Mouse (Mus musculus) intestine, embryonic 14.5 days (tissue): ENCODE measurements at regions not wholly inside any gene's neighbourhood (a gene's known extent, or its start where the extent isn't known, plus 50 kb on each side); places are given as distances from the start of the nearest gene placed in this dataset.

ENCODE experiments used
- ATAC-seq: fragments of 200-750 bp; cut with Nextera tagmentation; replicated peaks from 2 replicates; pipeline ENCODE4 v1.8.0; 2017; ENCODE audit warnings: low read depth, moderate number of reproducible peaks, moderate TSS enrichment, moderate library complexity; ENCODE audit not compliant: low FRiP score, low TSS enrichment
- DNase-seq: peaks from one replicate; pipeline ENCODE4 v3.0.0-alpha.2; 2018; ENCODE audit warnings: low spot score
- H3K27ac ChIP-seq: fragments of 300-500 bp; sonication (generic); 2 replicates; pipeline ENCODE4 v1.5.1; 2014; ENCODE audit warnings: low read depth, mild to moderate bottlenecking, control low read depth
- H3K27me3 ChIP-seq: fragments of 300-500 bp; sonication (generic); replicated peaks from 2 replicates; pipeline ENCODE4 v1.6.1; 2014; ENCODE audit warnings: low read length, control low read depth; ENCODE audit not compliant: control insufficient read depth, insufficient read depth
- H3K36me3 ChIP-seq: fragments of 300-500 bp; sonication (generic); 2 replicates; pipeline ENCODE4 v1.6.1; 2014; ENCODE audit warnings: low read length, control low read depth; ENCODE audit not compliant: control insufficient read depth, insufficient read depth
- H3K4me1 ChIP-seq: fragments of 300-500 bp; sonication (generic); replicated peaks from 2 replicates; pipeline ENCODE4 v1.6.1; 2014; ENCODE audit warnings: low read length, control low read depth, mixed read lengths; ENCODE audit not compliant: control insufficient read depth, insufficient read depth
- H3K4me2 ChIP-seq: fragments of 300-500 bp; sonication (generic); 2 replicates; pipeline ENCODE4 v1.6.1; 2014; ENCODE audit warnings: low read length
- H3K4me3 ChIP-seq: fragments of 300-500 bp; sonication (generic); 2 replicates; pipeline ENCODE4 v1.5.1; 2014; ENCODE audit warnings: low read depth, low read length, control low read depth, mixed read lengths
- H3K9ac ChIP-seq: fragments of 300-500 bp; sonication (generic); 2 replicates; pipeline ENCODE4 v1.6.1; 2014; ENCODE audit warnings: mild to moderate bottlenecking, low read length
- H3K9me3 ChIP-seq: fragments of 300-500 bp; sonication (generic); 2 replicates; pipeline ENCODE4 v1.6.1; 2016; ENCODE audit warnings: low read length, control low read depth; ENCODE audit not compliant: control insufficient read depth
- WGBS: fragments of 180-500 bp; shearing (Covaris S2); extraction: QIAGEN DNeasy Blood & Tissue Kit; methylation state at CpG from one replicate; pipeline ENCODE4 v1.1.7; 2014; 5-methylcytosine and 5-hydroxymethylcytosine counted together

DNA sequence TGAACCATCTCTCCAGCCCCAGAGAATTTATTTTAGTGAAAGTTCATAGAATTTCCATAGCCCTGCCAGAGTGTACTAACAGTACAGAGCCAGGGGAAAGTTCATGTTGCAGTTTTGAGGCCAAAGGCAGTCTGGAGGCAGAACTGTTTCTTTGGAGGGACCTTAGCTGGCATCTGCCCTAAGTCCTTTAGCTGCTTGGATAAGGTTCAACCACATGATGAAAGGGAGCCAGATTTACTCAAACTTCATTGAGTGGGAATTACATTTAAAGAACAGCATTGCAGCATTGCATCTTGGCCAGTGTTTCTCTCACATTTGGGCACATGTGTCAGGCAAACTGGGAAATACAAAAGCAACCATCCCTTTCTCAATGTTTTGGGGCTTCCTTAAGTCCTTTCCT is 584.3 kb upstream of the Lcorl start:
- Histone ChIP-seq H3K27me3 (no peaks in the 10 kb centered on the region), H3K36me3 (no peaks in the 10 kb centered on the region), H3K4me3 (no peak overlapping the region), H3K4me2 (no peak overlapping the region), H3K27ac (no peak overlapping the region), H3K4me1 (0 out of 2 replicates have a peak, but pooled peaks cover 9% of the 10 kb centered on the region), H3K9me3 (no peaks in the 10 kb centered on the region), H3K9ac (no peak overlapping the region)
- no peak for ATAC-seq
- DNase-seq, result no peak

GRCm38 (mm10) chr5:46431644-46432367 is 574.4 kb upstream of the Lcorl start:
- WGBS, result 77% methylated on average over 3 of the region's 3 CpGs
- ATAC-seq (no peak), DNase-seq (no peak)
- Histone ChIP-seq H3K4me1 (no peaks in the 10 kb centered on the region), H3K4me2 (no peak overlapping the region), H3K36me3 (no peaks in the 10 kb centered on the region), H3K9ac (no peak overlapping the region), H3K27ac (no peak overlapping the region), H3K9me3 (no peaks in the 10 kb centered on the region), H3K4me3 (no peak overlapping the region), H3K27me3 (no peaks in the 10 kb centered on the region)

- no peak for ATAC-seq
- 84% methylated on average over 3 of the region's 3 CpGs for WGBS
- H3K9ac ChIP-seq, result no peak overlapping the region
These were observed 565.3 kb upstream of the Lcorl start for GRCm38 (mm10) chr5:46422738-46423137.

GRCm38 (mm10) chr5:46406969-46407368 is 549.6 kb upstream of the Lcorl start:
- Histone ChIP-seq H3K4me3 (no peak overlapping the region), H3K27ac (no peak overlapping the region), H3K36me3 (no peaks in the 10 kb centered on the region), H3K27me3 (no peaks in the 10 kb centered on the region), H3K4me2 (no peak overlapping the region), H3K9me3 (no peaks in the 10 kb centered on the region), H3K9ac (no peak overlapping the region), H3K4me1 (no peaks in the 10 kb centered on the region)
- no peak for ATAC-seq
- DNase-seq, result no peak
- 55% methylated on average over 2 of the region's 2 CpGs for WGBS

More at GRCm38 (mm10) chr5:46422738-46423137, 565.3 kb upstream of the Lcorl start:
- H3K9me3 ChIP-seq, result no peaks in the 10 kb centered on the region
- H3K4me3 ChIP-seq, result no peak overlapping the region
- H3K4me2 ChIP-seq, result no peak overlapping the region
- H3K27me3 ChIP-seq, result no peaks in the 10 kb centered on the region
- H3K27ac ChIP-seq, result no peak overlapping the region
- DNase-seq, result no peak
- H3K36me3 ChIP-seq, result no peaks in the 10 kb centered on the region
- H3K4me1 ChIP-seq, result no peaks in the 10 kb centered on the region

GRCm38 (mm10) chr5:46406404-46406803 is 549.0 kb upstream of the Lcorl start:
- Histone ChIP-seq H3K27ac (no peak overlapping the region), H3K36me3 (no peaks in the 10 kb centered on the region), H3K4me3 (no peak overlapping the region), H3K27me3 (no peaks in the 10 kb centered on the region), H3K4me2 (no peak overlapping the region), H3K4me1 (no peaks in the 10 kb centered on the region), H3K9ac (no peak overlapping the region), H3K9me3 (no peaks in the 10 kb centered on the region)
- 37% methylated on average over 3 of the region's 3 CpGs for WGBS
- no peak for DNase-seq
- ATAC-seq, result no peak

DNA sequence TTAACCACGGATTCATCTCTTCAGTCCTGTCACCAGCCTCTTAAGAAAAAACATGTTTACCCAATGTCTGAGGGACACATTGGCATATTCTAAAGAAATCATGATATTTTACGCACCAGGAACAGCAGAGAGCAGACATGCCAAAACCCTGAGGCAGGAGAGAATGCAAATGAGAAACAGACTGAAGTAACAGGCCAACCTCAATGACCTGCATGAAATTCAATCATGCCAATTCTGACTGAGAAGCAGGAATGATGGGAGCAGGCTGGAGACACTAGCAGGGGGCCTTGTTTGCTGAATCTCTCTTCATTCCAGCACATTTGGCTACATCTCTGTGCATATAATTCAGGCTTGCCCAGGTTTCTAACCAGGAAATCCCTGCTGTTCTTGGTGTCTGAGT is 529.2 kb upstream of the Lcorl start:
- no peaks in the 10 kb centered on the region for H3K9me3 ChIP-seq
- WGBS, result 65% methylated on average over 2 of the region's 2 CpGs
- H3K9ac ChIP-seq, result no peak overlapping the region
- DNase-seq (no peak), ATAC-seq (no peak)
- no peak overlapping the region for H3K4me3 ChIP-seq
- no peaks in the 10 kb centered on the region for H3K36me3 ChIP-seq
- no peak overlapping the region for H3K4me2 ChIP-seq
- no peak overlapping the region for H3K27ac ChIP-seq
- H3K27me3 ChIP-seq, result no peaks in the 10 kb centered on the region
- H3K4me1 ChIP-seq, result no peaks in the 10 kb centered on the region

GRCm38 (mm10) chr5:46367328-46367727 is 509.9 kb upstream of the Lcorl start:
- no peaks in the 10 kb centered on the region for H3K36me3 ChIP-seq
- H3K4me1 ChIP-seq, result no peaks in the 10 kb centered on the region
- H3K27ac ChIP-seq, result no peak overlapping the region
- H3K4me3 ChIP-seq, result no peak overlapping the region
- 58% methylated on average over 1 of the region's 1 CpGs for WGBS
- no peak for ATAC-seq
- H3K27me3 ChIP-seq, result no peaks in the 10 kb centered on the region
- no peak overlapping the region for H3K4me2 ChIP-seq
- no peak for DNase-seq
- H3K9ac ChIP-seq, result no peak overlapping the region
- H3K9me3 ChIP-seq, result no peaks in the 10 kb centered on the region

DNA sequence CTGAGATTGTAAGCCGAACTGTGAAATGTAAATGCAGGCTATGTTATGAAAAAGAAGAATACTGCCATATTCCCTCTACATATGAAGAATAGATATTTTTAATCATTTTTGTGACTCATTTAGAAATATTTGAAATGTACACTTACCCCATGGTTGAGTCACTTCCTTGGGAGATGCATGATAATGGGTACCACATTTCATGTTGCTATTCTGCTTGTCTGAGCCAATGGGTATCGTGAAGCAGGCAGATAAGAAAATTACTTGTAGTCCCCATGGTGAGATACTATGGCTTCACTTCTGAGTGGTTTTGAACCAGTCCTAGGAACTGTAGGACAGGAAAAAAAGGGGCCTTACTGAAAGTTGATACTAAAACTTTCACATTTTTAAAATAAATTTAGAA is 506.2 kb upstream of the Lcorl start:
- Histone ChIP-seq H3K27ac (no peak overlapping the region), H3K4me2 (no peak overlapping the region), H3K9me3 (no peaks in the 10 kb centered on the region), H3K27me3 (no peaks in the 10 kb centered on the region), H3K4me3 (no peak overlapping the region), H3K36me3 (no peaks in the 10 kb centered on the region), H3K9ac (no peak overlapping the region), H3K4me1 (no peaks in the 10 kb centered on the region)
- DNase-seq (no peak), ATAC-seq (no peak)
- 88% methylated on average over 2 of the region's 2 CpGs for WGBS

DNA sequence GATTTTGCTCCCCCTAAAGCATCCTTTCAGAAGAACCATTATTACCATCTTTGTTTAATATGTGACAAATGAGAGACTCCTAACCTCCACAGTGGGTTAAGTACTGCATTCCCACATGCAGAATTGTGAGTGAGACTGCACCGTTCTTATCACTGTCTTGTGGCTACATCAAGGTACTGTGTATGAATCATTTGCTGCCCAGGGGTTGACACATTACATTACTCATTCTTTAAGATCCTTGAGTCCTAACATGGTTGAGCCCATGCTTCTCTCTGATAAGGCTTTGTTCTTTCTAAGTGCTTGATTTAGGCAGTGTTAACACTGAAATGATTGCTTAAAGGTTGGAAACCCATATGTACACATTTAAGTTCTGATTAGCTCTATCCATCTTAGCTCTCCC is 504.2 kb upstream of the Lcorl start:
- DNase-seq (no peak), ATAC-seq (no peak)
- Histone ChIP-seq H3K4me2 (no peak overlapping the region), H3K27ac (no peak overlapping the region), H3K4me1 (no peaks in the 10 kb centered on the region), H3K36me3 (no peaks in the 10 kb centered on the region), H3K27me3 (no peaks in the 10 kb centered on the region), H3K9me3 (no peaks in the 10 kb centered on the region), H3K9ac (no peak overlapping the region), H3K4me3 (no peak overlapping the region)
- WGBS, result 50% methylated on average over 1 of the region's 1 CpGs
